Mouse (Mus musculus) adrenal gland, adult 18-20 months (tissue): Measurements from ENCODE around the gene Kctd19. TPM values are rescaled to one million over a fixed set of nuclear protein-coding genes. Genes with fewer than 3 reads are reported as not detected.

Source experiments
- DNase-seq, 2 experiments: peaks; one replicate each; pipeline ENCODE4 v3.0.0; 2021 to 2022; ENCODE audit warnings: low spot score in 2 of 2
- total RNA-seq, 2 experiments: library from RNA; stranded (reverse); gene quantifications; 1 replicate in 1 of 2; 2 replicates in 1 of 2; pipeline ENCODE4 v1.2.3; 2021

The Kctd19 gene
- total RNA-seq, 2 experiments from 2014 or later: 0.13 TPM; not detected in 1

GRCm38 (mm10) chr8:105361751-105362702 is 51.3 kb downstream of the Kctd19 start:
- no peak for DNase-seq

- DNase-seq: no peak
These were observed 53.7 kb downstream of the Kctd19 start for GRCm38 (mm10) chr8:105359646-105360045.

GRCm38 (mm10) chr8:105359208-105359607 is 54.1 kb downstream of the Kctd19 start:
- no peak for DNase-seq

GRCm38 (mm10) chr8:105356681-105357080 is 56.6 kb downstream of the Kctd19 start:
- no peak for DNase-seq

GRCm38 (mm10) chr8:105355179-105356024 is 57.9 kb downstream of the Kctd19 start:
- no peak for DNase-seq

GRCm38 (mm10) chr8:105354549-105354948 is 58.8 kb downstream of the Kctd19 start:
- DNase-seq: no peak

- no peak for DNase-seq
These were observed 59.6 kb downstream of the Kctd19 start for GRCm38 (mm10) chr8:105353583-105354135.

- DNase-seq: no peak
These were observed 63.1 kb downstream of the Kctd19 start for GRCm38 (mm10) chr8:105350186-105350585.

- DNase-seq: peak; percentile 29 to 46
These were observed 64.1 kb downstream of the Kctd19 start for GRCm38 (mm10) chr8:105349096-105349771.

GRCm38 (mm10) chr8:105348450-105349095 is 64.7 kb downstream of the Kctd19 start, which contains the start of gene Slc9a5:
Gene Slc9a5 (plus strand): TSS chr8:105348843.
- DNase-seq: peak; percentile 50 to 54

GRCm38 (mm10) chr8:105347428-105348221 is 65.7 kb downstream of the Kctd19 start, which contains the start of gene Fhod1:
Gene Fhod1 (minus strand): TSS chr8:105347953.
- peak; percentile 86 to 89 for DNase-seq

GRCm38 (mm10) chr8:105346611-105347427 is 66.5 kb downstream of the Kctd19 start:
- DNase-seq: peak; percentile 36 to 53

GRCm38 (mm10) chr8:105345061-105345975 is 68.0 kb downstream of the Kctd19 start:
- DNase-seq: no peak

GRCm38 (mm10) chr8:105343791-105344574 is 69.3 kb downstream of the Kctd19 start:
- no peak for DNase-seq

- DNase-seq: no peak
These were observed 70.5 kb downstream of the Kctd19 start for GRCm38 (mm10) chr8:105342768-105343167.

- DNase-seq: no peak
These were observed 71.9 kb downstream of the Kctd19 start for GRCm38 (mm10) chr8:105341399-105341798.
